Mouse (Mus musculus): ENCODE data around the gene Fbxw10.
A peak's percentile ranks its signal among the peaks of the same experiment; 100 is the strongest.

- TF ChIP-seq NRF1 (IDR thresholded peaks at IDR 0.05; ENCODE audit: insufficient read depth, low read depth, low read length, poor library complexity, severe bottlenecking) (no peak), ZMIZ1 (IDR thresholded peaks at IDR 0.05; ENCODE audit: low read depth, low read length) (no peak), SMC3 (IDR thresholded peaks at IDR 0.05; ENCODE audit: low read depth, low read length) (peak; percentile 83), KAT2A (conservative IDR thresholded peaks at IDR 0.05; ENCODE audit: low read depth, low read length) (no peak), E2F4 (IDR thresholded peaks at IDR 0.05; ENCODE audit: borderline replicate concordance, low read depth, low read length) (no peak), POLR2A (IDR thresholded peaks at IDR 0.05; ENCODE audit: control insufficient read depth in 1 of 2, insufficient read depth in 1 of 2, low read depth in 1 of 2, low read length in 2 of 2, poor library complexity in 1 of 2) (no peak), HCFC1 (IDR thresholded peaks at IDR 0.05; ENCODE audit: low read depth, low read length) (no peak)
Observed at GRCm38 (mm10) chr11:62909720-62910306, 62.9 kb downstream of the Fbxw10 start.

All from MEL (cell line).